Mouse (Mus musculus): Measurements from ENCODE around the gene Gnao1. TPM values are rescaled to one million over a fixed set of nuclear protein-coding genes. Genes with fewer than 3 reads are reported as not detected.
A peak's percentile ranks its signal among the peaks of the same experiment; 100 is the strongest.

Gene Gnao1
- total RNA-seq, 2 experiments from 2014 or later, result 28.9 to 29.2 TPM

GRCm38 (mm10) chr8:94010101-94010705, 200.4 kb downstream of the Gnao1 start:
- DNase-seq, result no peak

GRCm38 (mm10) chr8:94011076-94012012, 201.6 kb downstream of the Gnao1 start:
- no peak for DNase-seq

GRCm38 (mm10) chr8:94012013-94012951, 202.5 kb downstream of the Gnao1 start, which contains the start of gene Amfr:
Gene Amfr, minus strand, starts transcription at chr8:94012842.
- peak; percentile 77 for DNase-seq

- DNase-seq, result no peak
Observed at GRCm38 (mm10) chr8:94013026-94013612, 203.4 kb downstream of the Gnao1 start.

Small RNA genes within 50 kb of the gene (microRNA-seq; reads per million reads assigned to microRNA genes)
- 0 reads per million in 2 experiments for gene Gm24159

Other genes starting within 250 kb of the Gnao1 start
- gene Amfr, start 202.9 kb downstream of the Gnao1 start, total RNA-seq (2021), result 100 to 1,000 TPM; 134 to 137 TPM
- gene Nudt21, start 227.1 kb downstream of the Gnao1 start, total RNA-seq (2021), result 10 to 100 TPM; 55.0 to 56.1 TPM
- 10 to 100 TPM; 18.1 to 20.4 TPM for gene Ogfod1, start 227.2 kb downstream of the Gnao1 start, total RNA-seq (2021)

All from heart, postnatal 4 days (tissue).